Mouse (Mus musculus) skeletal muscle tissue, postnatal 0 days (tissue): Measurements from ENCODE around the gene Tmem262. TPM values are rescaled to one million over a fixed set of nuclear protein-coding genes. Genes with fewer than 3 reads are reported as not detected.

Experiments
- microRNA-seq, 2 experiments: library from miRNA; unstranded; fragments of <30 nt; microRNA quantifications; one replicate each; pipeline ENCODE4; 2016
- polyA plus RNA-seq: library from polyadenylated mRNA; unstranded; fragments of >200 nt; fragmentation: Nextera tagmentation; extraction: Ambion mirVana; gene quantifications from 2 replicates; pipeline ENCODE4 v1.2.1, GENCODE M21; 2015

Gene Tmem262
- not detected in 2 replicates for polyA plus RNA-seq

GRCm38 (mm10) chr19:6079983-6080480 is at the start of gene Tmem262:
Gene Tmem262 (plus strand): TSS chr19:6080033.

GRCm38 (mm10) chr19:6046294-6047153 is 33.3 kb upstream of the Tmem262 start, which contains the start of gene Syvn1:
Gene Syvn1 (plus strand): TSS chr19:6046576.

GRCm38 (mm10) chr19:6057313-6058096 is 22.3 kb upstream of the Tmem262 start, which contains the start of the genes Mrpl49 and Fau:
Gene Mrpl49 (minus strand): TSS chr19:6057785.
Gene Fau (plus strand): TSS chr19:6057844.

GRCm38 (mm10) chr19:6061021-6061533 is 18.8 kb upstream of the Tmem262 start, which contains the start of gene Znhit2:
Gene Znhit2 (plus strand): TSS chr19:6061192.

GRCm38 (mm10) chr19:6067724-6068415 is 12.0 kb upstream of the Tmem262 start, which contains the start of gene Tm7sf2:
Gene Tm7sf2 (minus strand): TSS chr19:6068373.

GRCm38 (mm10) chr19:6076564-6077393 is 3.1 kb upstream of the Tmem262 start, which contains the start of gene Vps51:
Gene Vps51 (minus strand): TSS chr19:6077231.

GRCm38 (mm10) chr19:6082156-6082555 is 2.3 kb downstream of the Tmem262 start, which contains the start of gene Gm28374:
Gene Gm28374 (minus strand): TSS chr19:6082256.

GRCm38 (mm10) chr19:6084478-6085248 is 4.8 kb downstream of the Tmem262 start, which contains the start of the genes Zfpl1 and Cdca5:
Gene Zfpl1 (minus strand): TSS chr19:6084956.
Gene Cdca5 (plus strand): TSS chr19:6084983.

GRCm38 (mm10) chr19:6094119-6094518 is 14.3 kb downstream of the Tmem262 start, which contains the start of gene AC131692.1:
Gene AC131692.1 (plus strand): TSS chr19:6094419.

GRCm38 (mm10) chr19:6105586-6105985 is 25.8 kb downstream of the Tmem262 start, which contains the start of gene Naaladl1:
Gene Naaladl1 (plus strand): TSS chr19:6105782.

GRCm38 (mm10) chr19:6117986-6118676 is 38.3 kb downstream of the Tmem262 start, which contains the start of gene Sac3d1:
Gene Sac3d1 (minus strand): TSS chr19:6118650.

GRCm38 (mm10) chr19:6127760-6128341 is 48.0 kb downstream of the Tmem262 start, which contains the start of gene Snx15:
Gene Snx15 (minus strand): TSS chr19:6128304.

Small RNA genes lying within 50 kb of the gene (microRNA-seq; reads per million reads assigned to microRNA genes)
- 0.64 to 1.2 reads per million in 2 experiments for gene Mir6988

Other genes with a start within 250 kb of the Tmem262 start
- 7.9 and 9.9 TPM in 2 replicates for gene Frmd8, start 204.8 kb upstream of the Tmem262 start, polyA plus RNA-seq
- gene Slc25a45, start 202.2 kb upstream of the Tmem262 start, polyA plus RNA-seq: 2.9 and 4.3 TPM in 2 replicates
- gene Tigd3, start 185.9 kb upstream of the Tmem262 start, polyA plus RNA-seq: 1.1 and 1.3 TPM in 2 replicates
- 63.6 and 64.0 TPM in 2 replicates for gene Dpf2, start 167.0 kb upstream of the Tmem262 start, polyA plus RNA-seq
- 19.1 and 20.6 TPM in 2 replicates for gene Cdc42ep2, start 155.2 kb upstream of the Tmem262 start, polyA plus RNA-seq
- gene Pola2, start 115.8 kb upstream of the Tmem262 start, polyA plus RNA-seq: 24.4 and 25.7 TPM in 2 replicates
- 0.10 TPM in 1 of 2 replicates, not detected in the other for gene Slc22a20, start 93.9 kb upstream of the Tmem262 start, polyA plus RNA-seq
- 12.3 and 14.7 TPM in 2 replicates for gene Capn1, start 64.1 kb upstream of the Tmem262 start, polyA plus RNA-seq
- 14.2 and 18.7 TPM in 2 replicates for gene Syvn1, start 33.5 kb upstream of the Tmem262 start, polyA plus RNA-seq
- 44.8 and 52.0 TPM in 2 replicates for gene Mrpl49, start 22.2 kb upstream of the Tmem262 start, polyA plus RNA-seq
- 518 and 572 TPM in 2 replicates for gene Fau, start 22.2 kb upstream of the Tmem262 start, polyA plus RNA-seq
- 26.3 and 30.6 TPM in 2 replicates for gene Znhit2, start 18.8 kb upstream of the Tmem262 start, polyA plus RNA-seq
- gene Tm7sf2, start 11.7 kb upstream of the Tmem262 start, polyA plus RNA-seq: 34.1 and 41.6 TPM in 2 replicates
- gene Vps51, start 2.8 kb upstream of the Tmem262 start, polyA plus RNA-seq: 30.0 and 31.2 TPM in 2 replicates
- 0.35 and 0.45 TPM in 2 replicates for gene Gm28374, start 2.2 kb downstream of the Tmem262 start, polyA plus RNA-seq
- 31.9 and 37.9 TPM in 2 replicates for gene Zfpl1, start 4.9 kb downstream of the Tmem262 start, polyA plus RNA-seq
- 6.3 and 7.4 TPM in 2 replicates for gene Cdca5, start 5.0 kb downstream of the Tmem262 start, polyA plus RNA-seq
- not detected in 2 replicates for gene AC131692.1, start 14.4 kb downstream of the Tmem262 start, polyA plus RNA-seq
- gene Naaladl1, start 25.7 kb downstream of the Tmem262 start, polyA plus RNA-seq: 0.06 and 0.17 TPM in 2 replicates
- 27.7 and 29.1 TPM in 2 replicates for gene Sac3d1, start 38.6 kb downstream of the Tmem262 start, polyA plus RNA-seq
- 19.0 and 19.4 TPM in 2 replicates for gene Snx15, start 48.3 kb downstream of the Tmem262 start, polyA plus RNA-seq
- 0.27 and 0.34 TPM in 2 replicates for gene Batf2, start 61.0 kb downstream of the Tmem262 start, polyA plus RNA-seq
- 103 and 109 TPM in 2 replicates for gene Arl2, start 61.5 kb downstream of the Tmem262 start, polyA plus RNA-seq
- gene Majin, start 104.4 kb downstream of the Tmem262 start, polyA plus RNA-seq: not detected in 2 replicates
- gene Gpha2, start 146.3 kb downstream of the Tmem262 start, polyA plus RNA-seq: not detected in 2 replicates
- gene Ppp2r5b, start 155.8 kb downstream of the Tmem262 start, polyA plus RNA-seq: 14.8 and 16.1 TPM in 2 replicates
- 4.6 and 5.9 TPM in 2 replicates for gene Atg2a, start 161.6 kb downstream of the Tmem262 start, polyA plus RNA-seq
- 59.1 and 78.1 TPM in 2 replicates for gene Ehd1, start 196.7 kb downstream of the Tmem262 start, polyA plus RNA-seq
- gene Cdc42bpg, start 226.4 kb downstream of the Tmem262 start, polyA plus RNA-seq: 0.41 and 0.46 TPM in 2 replicates